Mouse (Mus musculus): ENCODE data around the gene Nemp2. TPM values are rescaled to one million over a fixed set of nuclear protein-coding genes. Genes with fewer than 3 reads are reported as not detected.

Nemp2 gene
- 8.5 and 8.9 TPM in 2 replicates for polyA plus RNA-seq (2015; fragmentation: Nextera tagmentation; extraction: Ambion mirVana)

DNA sequence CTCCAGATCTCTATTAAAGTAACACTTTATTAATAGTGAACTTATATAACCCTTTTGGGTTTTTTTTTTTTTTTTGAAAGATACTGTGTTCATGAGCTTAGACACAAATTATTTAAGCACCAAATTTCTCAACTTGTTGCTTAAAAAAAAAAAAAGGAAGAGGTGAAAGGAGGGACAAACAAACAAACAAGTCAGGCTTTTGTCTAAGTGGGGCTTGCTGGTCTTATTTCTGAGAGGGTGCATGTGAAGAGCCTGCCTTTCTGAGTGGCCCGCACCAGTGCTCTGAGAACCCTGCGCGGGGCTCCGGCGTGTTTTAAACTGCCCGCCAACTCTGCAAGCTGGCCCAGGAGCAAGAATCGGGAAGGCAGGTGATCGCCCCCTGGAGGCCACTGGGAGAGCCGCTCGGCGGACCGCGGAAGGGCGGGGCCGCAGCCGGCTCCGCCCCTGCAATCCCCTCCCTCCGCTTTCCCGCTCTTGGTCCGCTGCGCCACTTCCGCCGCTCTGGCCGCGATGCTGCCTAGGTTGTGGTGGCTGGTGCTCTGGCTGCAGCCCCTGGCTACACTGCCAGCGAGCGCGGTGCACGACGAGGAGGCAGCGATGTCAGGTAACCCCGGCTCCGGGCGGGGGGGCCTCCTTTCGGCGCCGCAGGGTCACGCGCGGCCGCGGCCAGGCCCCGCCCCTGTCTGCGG, at the start of gene Nemp2:
Gene Nemp2, plus strand, starts transcription at position 456 of the 689 bp plus-strand sequence.
- Histone ChIP-seq H3K9ac (replicated peaks) (peak within 1 kb of the TSS; percentile 93), H3K4me2 (replicated peaks) (peak within 1 kb of the TSS; percentile 51), H3K4me1 (peaks cover 18% of the 10 kb centered on the region), H3K9me3 (no peaks in the 10 kb centered on the region), H3K36me3 (no peaks in the 10 kb centered on the region), H3K27ac (replicated peaks) (peak within 1 kb of the TSS; percentile 82), H3K4me3 (peak within 1 kb of the TSS; percentile 92), H3K27me3 (no peaks in the 10 kb centered on the region)
- WGBS: under 1% methylated on average over 44 of the region's 44 CpGs
- ATAC-seq (replicated peaks): peak; percentile 96

DNA sequence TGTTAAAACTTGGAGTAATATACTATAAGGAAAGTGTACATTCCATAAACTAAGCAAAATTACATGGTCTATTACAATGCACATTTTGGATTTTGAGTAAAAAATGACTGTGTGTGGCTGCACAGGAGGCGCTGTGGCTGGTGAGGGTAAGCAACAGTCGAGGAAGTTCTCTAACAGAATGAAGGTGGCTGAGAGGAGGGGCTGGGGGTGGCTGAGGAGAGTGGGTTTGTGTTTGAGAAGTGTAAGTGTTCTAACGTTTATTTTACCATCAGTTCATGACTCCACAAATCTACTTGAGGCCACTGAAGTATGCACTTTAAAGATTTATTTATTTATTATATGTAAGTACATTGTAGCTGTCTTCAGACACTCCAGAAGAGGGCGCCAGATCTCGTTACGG, 48.8 kb upstream of the Nemp2 start:
- peaks cover 17% of the 10 kb centered on the region for H3K4me1 ChIP-seq

DNA sequence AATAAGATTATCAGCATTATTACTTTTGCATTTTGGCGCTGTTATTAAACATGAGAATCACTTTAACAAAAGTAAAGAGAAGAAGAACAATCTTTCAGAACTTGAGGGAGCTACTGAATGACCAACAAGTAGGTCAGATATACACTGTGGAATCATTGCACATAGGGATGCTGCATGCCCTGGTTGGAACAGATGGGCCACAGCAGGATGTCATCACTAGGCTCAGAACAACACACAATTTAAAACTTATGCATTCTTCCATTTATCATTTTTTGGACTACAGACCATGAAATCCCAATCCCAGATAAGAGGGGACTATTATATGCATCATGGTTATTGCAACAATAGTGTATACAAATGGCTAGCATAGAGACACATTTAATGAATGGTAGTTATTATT, 47.6 kb upstream of the Nemp2 start:
- Histone ChIP-seq H3K9me3 (no peaks in the 10 kb centered on the region), H3K4me2 (replicated peaks) (no peak overlapping the region), H3K4me1 (peaks cover 15% of the 10 kb centered on the region), H3K27ac (replicated peaks) (no peak overlapping the region), H3K36me3 (no peaks in the 10 kb centered on the region), H3K27me3 (no peaks in the 10 kb centered on the region), H3K4me3 (no peak overlapping the region), H3K9ac (replicated peaks) (no peak overlapping the region)
- ATAC-seq (replicated peaks): no peak
- 98% methylated on average over 1 of the region's 1 CpGs for WGBS

More for the DNA sequence above, 48.8 kb upstream of the Nemp2 start:
- H3K27ac ChIP-seq (replicated peaks): no peak overlapping the region
- no peak overlapping the region for H3K4me2 ChIP-seq (replicated peaks)
- H3K9me3 ChIP-seq: no peaks in the 10 kb centered on the region
- ATAC-seq (replicated peaks): no peak
- H3K4me3 ChIP-seq: no peak overlapping the region
- H3K27me3 ChIP-seq: no peaks in the 10 kb centered on the region
- 76% methylated on average over 6 of the region's 6 CpGs for WGBS
- H3K36me3 ChIP-seq: no peaks in the 10 kb centered on the region
- no peak overlapping the region for H3K9ac ChIP-seq (replicated peaks)

DNA sequence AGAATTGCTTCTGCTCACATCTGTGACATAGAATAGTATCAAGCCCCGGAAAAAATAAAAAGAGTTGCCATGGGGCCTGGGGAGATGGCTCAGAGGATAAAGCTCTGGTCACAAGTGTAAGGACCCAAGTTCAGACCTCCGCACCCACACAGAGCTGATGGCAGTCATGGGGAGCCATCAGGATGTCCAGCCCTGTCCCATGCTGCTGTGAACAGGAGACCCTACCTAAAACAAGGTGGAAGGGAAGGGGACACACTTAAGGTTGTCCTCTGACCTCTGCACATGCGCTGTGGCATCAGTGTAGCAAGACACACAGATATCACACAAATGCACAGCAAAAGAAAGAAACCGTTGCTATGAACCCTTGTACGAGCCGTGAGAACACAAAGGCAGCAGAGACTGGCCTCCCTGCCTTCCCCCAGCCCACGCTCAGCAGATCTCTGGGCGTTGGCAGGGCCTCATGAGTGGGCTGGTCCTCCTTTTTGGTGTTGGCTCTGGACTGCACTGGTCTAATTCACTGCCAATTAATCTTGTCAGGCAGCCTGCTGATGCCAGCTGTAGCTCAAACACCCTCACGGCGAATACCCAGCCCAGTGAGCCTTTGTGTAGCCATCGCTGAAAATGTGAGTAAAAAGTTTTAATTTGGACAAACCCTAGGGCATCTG, 33.4 kb upstream of the Nemp2 start:
- ATAC-seq (replicated peaks): peak; percentile 98
- Histone ChIP-seq H3K27ac (replicated peaks) (peak overlapping the region; percentile 64), H3K9ac (replicated peaks) (no peak overlapping the region; the same call in 1 of the 2 replicates), H3K4me1 (peaks cover 14% of the 10 kb centered on the region), H3K4me2 (replicated peaks) (peak overlapping the region; percentile 40), H3K36me3 (no peaks in the 10 kb centered on the region), H3K27me3 (no peaks in the 10 kb centered on the region), H3K9me3 (no peaks in the 10 kb centered on the region), H3K4me3 (0 out of 2 replicates have a peak overlapping the region, but pooled peaks have one; percentile 5)
- WGBS: 27% methylated on average over 11 of the region's 11 CpGs

DNA sequence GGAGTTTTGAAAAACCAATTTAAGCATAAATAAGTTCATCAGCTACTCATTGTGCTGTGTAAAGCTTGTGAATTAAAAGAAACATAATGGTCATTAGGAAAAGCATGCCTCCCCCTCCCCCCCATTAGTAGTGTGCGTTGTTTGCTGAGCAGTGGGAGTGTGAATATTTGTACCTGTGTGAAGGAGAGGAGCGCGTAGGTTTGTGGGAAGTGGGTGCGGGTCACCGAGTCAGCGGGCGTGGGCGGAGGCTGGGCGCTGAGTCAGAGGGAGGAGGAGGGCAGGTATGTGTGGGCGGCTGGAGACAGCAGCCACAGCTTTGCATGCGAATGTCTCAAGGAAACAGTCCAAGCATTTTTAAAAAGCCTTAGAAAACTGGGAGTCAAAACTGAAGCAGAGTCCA, 32.7 kb upstream of the Nemp2 start:
- Histone ChIP-seq H3K4me2 (replicated peaks) (peak overlapping the region; percentile 40), H3K4me3 (peak overlapping the region; percentile 20; the same call in 1 of the 2 replicates), H3K9ac (replicated peaks) (0 out of 2 replicates have a peak overlapping the region, but pooled peaks have one; percentile 2), H3K9me3 (no peaks in the 10 kb centered on the region), H3K36me3 (no peaks in the 10 kb centered on the region), H3K4me1 (peaks cover 14% of the 10 kb centered on the region), H3K27me3 (no peaks in the 10 kb centered on the region), H3K27ac (replicated peaks) (0 out of 2 replicates have a peak overlapping the region, but pooled peaks have one; percentile 45)
- WGBS: 24% methylated on average over 11 of the region's 11 CpGs
- peak; percentile 77 for ATAC-seq (replicated peaks)

DNA sequence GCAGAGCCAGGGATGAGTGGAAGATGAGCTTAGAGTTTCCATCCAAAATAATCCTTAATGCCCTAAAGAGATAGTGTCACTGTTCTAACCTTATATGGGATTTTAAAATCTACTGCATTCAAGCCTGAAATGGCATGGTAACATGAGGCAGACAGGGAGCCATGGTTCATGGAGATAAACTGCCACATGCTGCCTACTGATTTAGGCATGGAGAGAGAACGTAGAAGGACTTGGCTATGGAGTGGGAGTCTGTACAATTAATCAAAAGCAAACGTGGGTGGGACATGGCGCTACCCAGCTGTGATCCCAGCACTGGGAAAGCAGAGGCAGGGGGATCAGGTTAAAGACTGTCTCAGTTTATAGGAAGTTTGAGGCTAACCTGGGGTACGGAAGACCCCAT, 32.1 kb upstream of the Nemp2 start:
- peaks cover 14% of the 10 kb centered on the region for H3K4me1 ChIP-seq
- H3K36me3 ChIP-seq: no peaks in the 10 kb centered on the region
- no peak overlapping the region for H3K4me2 ChIP-seq (replicated peaks)
- H3K9me3 ChIP-seq: no peaks in the 10 kb centered on the region
- H3K27ac ChIP-seq (replicated peaks): no peak overlapping the region
- no peaks in the 10 kb centered on the region for H3K27me3 ChIP-seq
- H3K4me3 ChIP-seq: no peak overlapping the region
- WGBS: 64% methylated on average over 4 of the region's 4 CpGs
- no peak overlapping the region for H3K9ac ChIP-seq (replicated peaks)
- no peak for ATAC-seq (replicated peaks)

DNA sequence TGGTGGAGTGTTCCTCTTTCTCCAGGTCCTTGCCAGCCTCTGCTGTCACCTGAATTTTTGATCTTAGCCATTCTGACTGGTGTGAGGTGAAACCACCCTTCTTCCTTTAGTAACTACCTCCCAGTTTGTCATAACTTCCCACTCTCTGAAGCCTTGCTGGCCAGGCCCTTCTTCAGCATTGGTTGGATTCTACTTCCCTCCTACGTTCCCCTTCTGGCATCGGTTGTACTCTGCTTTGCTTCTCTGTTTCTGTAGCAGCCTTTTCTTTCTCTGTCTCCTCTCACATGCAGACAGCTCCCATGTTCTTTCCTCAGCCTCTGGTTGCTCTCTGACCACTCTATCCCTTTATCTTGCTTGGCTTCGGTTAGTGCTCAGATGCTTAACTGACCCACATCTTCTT, 29.0 kb upstream of the Nemp2 start:
- H3K4me2 ChIP-seq (replicated peaks): no peak overlapping the region
- ATAC-seq (replicated peaks): no peak
- 93% methylated on average over 3 of the region's 3 CpGs for WGBS
- no peaks in the 10 kb centered on the region for H3K27me3 ChIP-seq
- no peak overlapping the region for H3K9ac ChIP-seq (replicated peaks)
- peaks cover 14% of the 10 kb centered on the region for H3K4me1 ChIP-seq
- H3K9me3 ChIP-seq: no peaks in the 10 kb centered on the region
- no peak overlapping the region for H3K4me3 ChIP-seq
- no peaks in the 10 kb centered on the region for H3K36me3 ChIP-seq
- no peak overlapping the region for H3K27ac ChIP-seq (replicated peaks)

DNA sequence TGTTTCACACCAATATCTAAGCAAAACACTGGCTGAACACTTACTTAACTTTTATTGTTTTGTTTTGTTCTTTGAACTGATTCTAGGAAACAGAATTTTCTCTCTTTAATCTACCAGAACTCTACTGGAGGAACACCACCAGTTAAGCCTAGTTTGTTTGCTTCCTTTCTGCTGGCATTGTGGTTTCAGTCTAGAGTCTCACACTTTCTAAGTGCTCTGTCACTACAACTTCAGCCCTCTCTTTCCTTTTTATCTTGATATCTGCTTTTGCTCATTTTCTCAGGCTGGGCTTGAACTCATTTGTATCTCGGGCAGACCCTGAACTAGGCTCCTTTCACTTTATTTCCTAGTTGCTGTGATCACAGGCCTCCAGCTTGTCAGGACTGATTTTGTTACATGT, 22.8 kb upstream of the Nemp2 start:
- no peak for ATAC-seq (replicated peaks)
- H3K9ac ChIP-seq (replicated peaks): no peak overlapping the region
- H3K27ac ChIP-seq (replicated peaks): no peak overlapping the region
- H3K9me3 ChIP-seq: no peaks in the 10 kb centered on the region
- no peak overlapping the region for H3K4me3 ChIP-seq
- 95% methylated on average over 1 of the region's 1 CpGs for WGBS
- H3K36me3 ChIP-seq: no peaks in the 10 kb centered on the region
- no peaks in the 10 kb centered on the region for H3K4me1 ChIP-seq
- no peak overlapping the region for H3K4me2 ChIP-seq (replicated peaks)
- H3K27me3 ChIP-seq: no peaks in the 10 kb centered on the region

DNA sequence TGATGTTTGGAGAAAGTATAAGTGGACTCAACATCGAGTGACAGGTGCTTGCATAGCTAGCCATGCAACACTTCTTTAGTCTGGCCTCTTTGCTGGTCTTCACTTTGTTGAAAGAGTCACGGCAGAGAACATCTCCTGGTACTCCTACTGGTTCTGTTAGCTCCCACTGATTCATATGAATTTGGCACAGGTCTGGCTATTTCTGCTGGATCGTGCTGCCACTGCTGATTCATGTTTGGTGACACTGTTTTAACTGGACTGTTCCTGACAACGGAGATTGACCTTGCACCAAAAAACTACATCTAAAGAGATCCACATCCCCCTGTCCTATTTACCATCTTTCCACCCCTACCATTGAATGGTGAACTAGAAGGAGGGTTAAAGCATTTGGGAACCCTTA, 22.0 kb upstream of the Nemp2 start:
- no peaks in the 10 kb centered on the region for H3K36me3 ChIP-seq
- H3K4me2 ChIP-seq (replicated peaks): no peak overlapping the region
- H3K4me1 ChIP-seq: no peaks in the 10 kb centered on the region
- no peak overlapping the region for H3K4me3 ChIP-seq
- H3K9ac ChIP-seq (replicated peaks): no peak overlapping the region
- H3K9me3 ChIP-seq: no peaks in the 10 kb centered on the region
- 91% methylated on average over 4 of the region's 4 CpGs for WGBS
- ATAC-seq (replicated peaks): no peak
- no peak overlapping the region for H3K27ac ChIP-seq (replicated peaks)
- H3K27me3 ChIP-seq: no peaks in the 10 kb centered on the region

DNA sequence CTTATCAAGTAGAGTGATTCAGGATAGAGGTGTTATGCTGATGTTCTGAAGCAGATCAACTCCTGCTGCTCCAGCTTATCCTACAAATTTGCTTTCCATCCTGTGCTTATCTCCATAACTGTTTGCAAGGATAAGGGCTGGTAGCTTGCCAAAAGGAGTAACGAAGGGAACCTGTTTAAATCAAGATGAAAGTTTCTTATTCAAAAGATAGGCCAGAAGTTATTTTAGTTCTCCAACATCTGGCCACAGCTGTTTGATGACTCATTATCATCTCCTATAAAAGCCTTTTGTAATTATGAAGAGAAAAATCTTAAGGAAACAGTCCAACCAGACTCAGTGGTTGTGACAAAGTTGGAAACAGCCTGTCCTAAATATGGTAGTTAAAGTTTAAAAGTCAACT, 12.3 kb upstream of the Nemp2 start:
- no peaks in the 10 kb centered on the region for H3K27me3 ChIP-seq
- no peak overlapping the region for H3K4me3 ChIP-seq
- no peak overlapping the region for H3K4me2 ChIP-seq (replicated peaks)
- no peak for ATAC-seq (replicated peaks)
- WGBS: 71% methylated on average over 1 of the region's 1 CpGs
- H3K36me3 ChIP-seq: no peaks in the 10 kb centered on the region
- no peak overlapping the region for H3K27ac ChIP-seq (replicated peaks)
- H3K9me3 ChIP-seq: no peaks in the 10 kb centered on the region
- no peak overlapping the region for H3K9ac ChIP-seq (replicated peaks)
- no peaks in the 10 kb centered on the region for H3K4me1 ChIP-seq

DNA sequence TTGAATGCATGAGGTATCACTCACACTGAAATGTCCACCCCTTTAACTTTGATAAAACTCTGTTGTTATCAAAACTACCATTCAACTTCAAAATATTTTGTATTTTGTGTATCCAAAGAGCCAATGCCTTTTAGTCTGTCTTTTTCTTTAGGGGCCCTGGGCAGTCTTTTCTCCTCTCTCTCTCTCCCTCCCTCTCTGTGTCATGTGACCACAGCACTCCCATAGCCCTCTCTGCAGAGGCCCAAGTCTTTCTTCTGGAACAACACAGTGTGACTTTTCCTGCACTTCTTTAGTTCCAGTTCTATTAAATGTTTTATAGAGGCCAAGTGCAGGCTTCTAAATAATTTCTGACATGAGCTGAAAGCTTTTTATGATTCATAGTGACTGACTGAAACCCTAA, 10.1 kb upstream of the Nemp2 start:
- H3K27ac ChIP-seq (replicated peaks): no peak overlapping the region
- ATAC-seq (replicated peaks): no peak
- no peaks in the 10 kb centered on the region for H3K27me3 ChIP-seq
- H3K36me3 ChIP-seq: no peaks in the 10 kb centered on the region
- no peaks in the 10 kb centered on the region for H3K9me3 ChIP-seq
- H3K4me3 ChIP-seq: no peak overlapping the region
- no peak overlapping the region for H3K4me2 ChIP-seq (replicated peaks)
- H3K9ac ChIP-seq (replicated peaks): no peak overlapping the region
- H3K4me1 ChIP-seq: no peaks in the 10 kb centered on the region

DNA sequence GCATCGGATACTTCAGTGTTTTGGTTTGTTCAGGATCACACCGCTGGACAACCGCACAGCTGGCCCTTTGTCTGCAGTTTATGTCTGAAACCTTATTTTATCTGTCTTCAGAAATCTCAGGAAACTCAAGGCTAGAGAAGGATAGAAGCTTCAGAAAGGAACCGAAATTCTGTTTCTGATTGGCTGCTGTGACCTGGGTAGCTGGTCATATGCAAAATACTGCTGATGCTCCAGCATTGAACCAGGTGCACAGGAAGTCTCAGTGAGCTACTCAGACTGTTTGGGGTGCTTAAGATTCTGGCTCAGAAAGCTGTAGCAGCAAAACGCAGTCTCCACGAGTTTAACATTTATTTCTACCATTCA, 415 bp downstream of the Nemp2 start:
- ATAC-seq (replicated peaks): peak; percentile 76
- WGBS: under 1% methylated on average over 6 of the region's 6 CpGs
- H3K4me1 ChIP-seq: peaks cover 18% of the 10 kb centered on the region

More for the DNA sequence above, 415 bp downstream of the Nemp2 start:
- no peaks in the 10 kb centered on the region for H3K36me3 ChIP-seq
- H3K27me3 ChIP-seq: no peaks in the 10 kb centered on the region
- H3K27ac ChIP-seq (replicated peaks): peak overlapping the region; percentile 82
- no peaks in the 10 kb centered on the region for H3K9me3 ChIP-seq
- peak overlapping the region; percentile 92 for H3K4me3 ChIP-seq
- peak overlapping the region; percentile 51 for H3K4me2 ChIP-seq (replicated peaks)
- peak overlapping the region; percentile 93 for H3K9ac ChIP-seq (replicated peaks)

Measured in forebrain, embryonic 15.5 days (tissue).